Mouse (Mus musculus) adrenal gland, adult 18-20 months (tissue): ENCODE data around the gene Col6a3. TPM values are rescaled to one million over a fixed set of nuclear protein-coding genes. Genes with fewer than 3 reads are reported as not detected.

Experiments
- DNase-seq, 2 experiments: peaks; one replicate each; pipeline ENCODE4 v3.0.0; 2021 to 2022; ENCODE audit warnings: low spot score in 2 of 2
- long read RNA-seq, 2 experiments: library from polyadenylated mRNA; stranded (forward); transcript quantifications; one replicate each; pipeline ENCODE4 v2.0.0; 2021
- total RNA-seq, 2 experiments: library from RNA; stranded (reverse); gene quantifications; 1 replicate in 1 of 2; 2 replicates in 1 of 2; pipeline ENCODE4 v1.2.3; 2021

Col6a3 gene
- 10 to 100 TPM; 13.6 to 21.0 TPM for total RNA-seq
- long read RNA-seq, experiment 1, partial matches to known transcripts: 0 of 1 reads
- long read RNA-seq, experiment 1, other reads (novel, unspliced or antisense): 1 of 1 reads
- long read RNA-seq, experiment 2, partial matches to known transcripts: 1 of 2 reads
- long read RNA-seq, experiment 2, other reads (novel, unspliced or antisense): 1 of 2 reads

GRCm38 (mm10) chr1:90843836-90844235 is at the start of gene Col6a3:
Gene Col6a3 (minus strand): TSS chr1:90843971.
- DNase-seq: peak in 1 of 2 experiments; percentile 32

GRCm38 (mm10) chr1:90885771-90886460 is 42.1 kb upstream of the Col6a3 start:
- no peak for DNase-seq

- DNase-seq: no peak
Measured at GRCm38 (mm10) chr1:90876486-90877270, 32.9 kb upstream of the Col6a3 start.

- no peak for DNase-seq
Measured at GRCm38 (mm10) chr1:90875961-90876360, 32.2 kb upstream of the Col6a3 start.

GRCm38 (mm10) chr1:90875371-90875770 is 31.6 kb upstream of the Col6a3 start:
- no peak for DNase-seq

- no peak for DNase-seq
Measured at GRCm38 (mm10) chr1:90870581-90870980, 26.8 kb upstream of the Col6a3 start.

GRCm38 (mm10) chr1:90866734-90867133 is 23.0 kb upstream of the Col6a3 start:
- DNase-seq: no peak

GRCm38 (mm10) chr1:90855880-90856279 is 12.1 kb upstream of the Col6a3 start:
- no peak for DNase-seq

- peak in 1 of 2 experiments; percentile 12 for DNase-seq
Measured at GRCm38 (mm10) chr1:90849836-90850235, 6.1 kb upstream of the Col6a3 start.

- DNase-seq: no peak
Measured at GRCm38 (mm10) chr1:90845206-90845605, 1.4 kb upstream of the Col6a3 start.

GRCm38 (mm10) chr1:90842789-90843587 is 783 bp downstream of the Col6a3 start:
- no peak for DNase-seq

- DNase-seq: peak in 1 of 2 experiments; percentile 23
Measured at GRCm38 (mm10) chr1:90840250-90840649, 3.5 kb downstream of the Col6a3 start.

GRCm38 (mm10) chr1:90838657-90839056 is 5.1 kb downstream of the Col6a3 start:
- no peak for DNase-seq

- no peak for DNase-seq
Measured at GRCm38 (mm10) chr1:90838221-90838620, 5.5 kb downstream of the Col6a3 start.

- DNase-seq: no peak
Measured at GRCm38 (mm10) chr1:90836178-90836740, 7.5 kb downstream of the Col6a3 start.

- no peak for DNase-seq
Measured at GRCm38 (mm10) chr1:90834701-90835100, 9.1 kb downstream of the Col6a3 start.

- no peak for DNase-seq
Measured at GRCm38 (mm10) chr1:90830006-90830405, 13.8 kb downstream of the Col6a3 start.

- no peak for DNase-seq
Measured at GRCm38 (mm10) chr1:90813226-90813625, 30.5 kb downstream of the Col6a3 start.

- DNase-seq: no peak
Measured at GRCm38 (mm10) chr1:90808930-90809329, 34.8 kb downstream of the Col6a3 start.

- DNase-seq: no peak
Measured at GRCm38 (mm10) chr1:90803104-90803503, 40.7 kb downstream of the Col6a3 start.

GRCm38 (mm10) chr1:90801067-90801466 is 42.7 kb downstream of the Col6a3 start:
- no peak for DNase-seq
